Mouse (Mus musculus) telencephalon, adult 2 months (tissue): ENCODE measurements around the gene Spock3.
"Not testable (repeated sequence)": the region's sequence is repeated elsewhere in the genome, so short reads cannot be mapped to it uniquely, and the experiment has no call there.

Experiments
- DNase-seq: peaks from one replicate; pipeline ENCODE4 v3.0.0-alpha.2; 2011; ENCODE audit warnings: low read depth, low spot score

The Spock3 gene

GRCm38 (mm10) chr8:62950709-62951108, at the start of gene Spock3:
Spock3 (plus strand) TSS chr8:62951009.
- no peak for DNase-seq

GRCm38 (mm10) chr8:62951173-62952134, 645 bp downstream of the Spock3 start:
- peak; percentile 49 for DNase-seq

DNA sequence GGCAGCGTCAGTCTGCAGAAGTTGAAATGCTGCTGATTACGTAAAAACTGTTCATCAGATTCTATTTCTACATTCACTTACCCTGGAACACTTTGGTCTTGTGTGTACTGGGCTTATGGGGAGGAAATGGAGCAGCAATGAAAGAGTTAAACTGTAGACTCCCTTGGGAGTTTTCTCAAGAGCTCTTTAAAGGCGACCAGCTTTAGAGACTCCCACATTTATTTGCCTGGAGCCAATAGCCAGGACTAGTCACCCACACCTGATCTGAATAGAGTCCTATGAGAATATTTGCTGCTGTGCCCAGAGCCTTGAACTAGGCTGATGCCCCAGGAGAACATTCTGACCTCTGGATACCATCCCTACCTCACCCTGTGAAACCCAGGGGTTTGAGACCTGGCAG, 1.7 kb downstream of the Spock3 start:
- DNase-seq = peak; percentile 17

- DNase-seq = no peak
Measured at GRCm38 (mm10) chr8:62962608-62963007, 11.8 kb downstream of the Spock3 start.

DNA sequence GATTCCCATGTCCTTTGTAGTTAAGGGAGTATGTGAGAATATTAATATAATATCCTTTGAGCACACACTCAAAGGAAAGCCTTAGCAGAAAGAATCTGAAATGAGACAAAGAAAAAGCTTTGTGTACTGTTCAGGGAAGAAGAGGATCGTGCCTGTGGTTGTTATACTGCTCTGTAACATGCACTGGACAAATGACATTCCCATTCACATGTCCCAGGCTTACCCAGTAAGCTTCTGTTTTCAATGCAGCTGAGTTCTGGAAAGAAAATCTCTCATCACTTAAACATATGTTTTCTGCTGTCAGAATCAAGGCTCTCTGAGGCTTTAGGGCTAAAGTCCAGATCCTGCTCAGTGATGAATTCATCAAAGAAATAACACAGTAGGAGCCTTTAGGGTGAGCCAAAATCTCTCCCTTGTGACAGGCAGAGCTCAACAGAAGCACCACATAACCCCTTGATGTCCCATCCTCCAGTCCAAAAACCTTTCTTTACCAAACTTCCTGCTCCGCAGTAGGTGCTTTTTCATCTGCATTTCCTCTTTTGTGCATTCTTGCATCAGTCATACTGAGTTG, 19.1 kb downstream of the Spock3 start:
- peak; percentile 27 for DNase-seq

DNA sequence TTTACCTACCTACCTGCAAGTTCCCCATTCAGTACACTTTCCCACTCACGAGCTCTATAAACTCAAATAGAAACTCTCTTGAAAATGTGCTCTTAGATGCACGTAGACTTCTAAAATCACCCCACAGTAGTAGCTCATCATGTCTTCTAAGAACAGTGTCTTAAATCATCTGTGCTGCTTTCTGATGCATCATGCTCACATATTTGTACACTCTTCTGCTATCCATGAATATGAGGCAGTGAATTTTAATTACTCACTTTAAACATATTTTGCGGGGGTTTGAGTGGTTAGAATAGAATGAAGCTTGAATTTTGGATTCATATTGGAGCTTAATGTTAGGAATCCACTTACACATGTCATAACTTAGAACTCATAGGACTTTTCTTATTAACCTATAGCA, 138.2 kb downstream of the Spock3 start:
- DNase-seq = peak; percentile 45

- DNase-seq = no peak
Measured at GRCm38 (mm10) chr8:63098200-63098599, 147.4 kb downstream of the Spock3 start.

DNA sequence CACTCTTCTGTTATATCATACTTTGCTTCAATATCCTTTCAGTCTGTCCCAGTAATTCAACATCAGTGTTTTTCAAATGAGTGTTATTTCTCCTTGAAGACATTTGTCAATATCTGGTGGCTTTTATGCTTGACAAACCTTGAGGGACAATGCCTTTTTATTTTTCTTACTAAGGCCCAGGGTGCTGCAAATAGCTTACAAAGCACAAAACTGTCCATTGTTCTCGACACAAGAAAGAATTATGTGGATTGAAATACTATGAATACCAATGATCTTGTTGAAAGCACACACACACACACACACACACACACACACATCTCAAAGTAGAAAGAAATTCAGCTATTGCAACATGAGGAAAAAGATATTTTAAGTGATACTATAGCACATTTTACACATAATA, 159.0 kb downstream of the Spock3 start:
- DNase-seq = peak; percentile 69

- no peak for DNase-seq
Measured at GRCm38 (mm10) chr8:63112919-63113318, 162.1 kb downstream of the Spock3 start.

DNA sequence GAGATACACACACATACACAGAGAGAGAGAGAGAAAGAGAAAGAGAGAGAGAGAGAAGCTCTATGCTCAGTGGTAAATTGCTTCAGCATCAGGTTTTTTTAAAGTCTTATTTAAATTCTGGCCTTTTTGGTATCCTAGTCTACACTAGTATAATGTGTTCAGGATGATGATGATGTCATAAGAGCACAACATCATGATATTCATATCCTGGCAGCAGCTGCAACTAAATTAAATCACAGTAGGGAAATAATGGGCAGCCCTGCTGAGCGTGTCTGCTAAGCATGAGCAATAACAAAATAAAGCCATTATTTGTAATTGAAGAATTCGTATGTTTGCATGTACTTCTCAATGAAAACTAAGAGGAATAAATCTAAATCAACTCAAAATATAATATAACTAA, 169.7 kb downstream of the Spock3 start:
- DNase-seq = no peak

DNA sequence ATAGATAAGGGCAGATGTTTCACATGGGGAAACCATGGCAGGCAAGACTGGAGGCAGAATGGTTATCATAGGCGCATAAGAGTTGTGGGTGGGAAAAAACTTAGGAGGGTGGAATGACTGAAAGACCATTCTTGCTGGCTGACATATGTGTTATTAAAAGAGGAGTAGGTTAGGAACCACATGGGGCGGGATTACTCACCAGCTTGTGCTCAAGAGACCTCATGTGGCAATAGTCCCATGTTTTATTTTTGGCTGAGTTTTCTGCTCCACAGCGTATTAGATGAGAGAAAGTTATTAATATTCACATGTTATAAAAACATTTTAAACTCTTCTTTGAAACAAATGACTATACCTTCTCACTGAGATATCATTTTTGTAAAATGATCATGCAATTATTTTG, 184.6 kb downstream of the Spock3 start:
- DNase-seq = no peak

- DNase-seq = not testable (repeated sequence)
Measured at GRCm38 (mm10) chr8:63163861-63164260, 213.1 kb downstream of the Spock3 start.

DNA sequence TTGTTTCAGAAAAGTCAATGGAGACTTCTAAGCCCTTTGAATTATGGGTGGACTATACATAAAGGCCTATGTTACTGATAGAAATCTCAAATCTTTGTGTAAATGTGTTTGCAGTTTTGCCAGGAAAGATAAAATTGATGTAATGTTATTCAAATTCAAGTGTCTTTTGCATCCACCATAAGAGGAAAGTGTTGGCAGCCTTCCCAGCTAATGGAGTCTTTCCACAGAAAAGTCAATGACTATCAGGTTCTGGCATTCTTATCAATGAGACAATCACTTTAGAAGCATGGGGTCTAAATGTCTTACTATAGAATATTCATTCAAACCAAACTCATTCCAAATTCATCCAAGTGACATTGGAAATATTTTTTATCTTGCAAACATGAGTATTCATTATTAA, 214.5 kb downstream of the Spock3 start:
- DNase-seq = no peak

DNA sequence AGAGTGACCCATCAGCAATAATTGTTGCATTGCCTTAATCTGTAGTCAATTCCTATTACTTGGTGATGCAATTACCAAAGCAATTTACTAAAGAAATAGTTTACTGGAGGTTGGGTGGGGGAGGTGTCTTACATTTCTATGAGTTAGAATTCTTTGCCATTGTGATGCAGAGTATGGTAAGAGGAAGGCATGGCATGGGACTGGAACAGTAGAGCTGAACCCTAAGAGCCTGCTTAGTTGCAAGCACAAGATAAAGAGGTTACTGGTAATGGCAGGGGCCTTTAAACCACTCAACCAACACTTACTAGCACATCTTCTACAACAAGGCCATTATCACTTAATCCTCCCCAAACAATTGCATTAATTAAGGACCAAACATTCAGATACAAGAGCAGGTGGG, 219.1 kb downstream of the Spock3 start:
- DNase-seq = no peak

- no peak for DNase-seq
Measured at GRCm38 (mm10) chr8:63181272-63181671, 230.5 kb downstream of the Spock3 start.

- DNase-seq = no peak
Measured at GRCm38 (mm10) chr8:63258812-63259385, 308.1 kb downstream of the Spock3 start.

- DNase-seq = no peak
Measured at GRCm38 (mm10) chr8:63262516-63262915, 311.7 kb downstream of the Spock3 start.

DNA sequence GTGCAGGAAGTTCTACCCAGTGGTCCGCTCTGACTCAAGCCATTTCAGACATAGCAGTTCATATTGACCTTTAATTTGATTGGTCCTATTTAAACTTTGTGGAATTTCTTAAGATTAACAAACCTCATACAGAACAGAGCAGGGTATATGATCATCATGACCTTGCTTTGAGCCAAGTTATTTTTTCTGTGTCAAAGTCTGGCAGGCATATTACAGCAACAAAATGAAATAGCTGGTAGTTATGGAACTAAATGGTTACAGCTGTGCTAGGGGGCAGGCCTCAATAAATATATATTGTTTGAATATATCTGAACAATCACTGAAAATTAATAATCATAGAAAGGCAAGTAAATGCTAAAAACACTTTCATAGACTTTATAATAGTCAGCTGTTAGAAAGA, 384.6 kb downstream of the Spock3 start:
- DNase-seq = no peak

DNA sequence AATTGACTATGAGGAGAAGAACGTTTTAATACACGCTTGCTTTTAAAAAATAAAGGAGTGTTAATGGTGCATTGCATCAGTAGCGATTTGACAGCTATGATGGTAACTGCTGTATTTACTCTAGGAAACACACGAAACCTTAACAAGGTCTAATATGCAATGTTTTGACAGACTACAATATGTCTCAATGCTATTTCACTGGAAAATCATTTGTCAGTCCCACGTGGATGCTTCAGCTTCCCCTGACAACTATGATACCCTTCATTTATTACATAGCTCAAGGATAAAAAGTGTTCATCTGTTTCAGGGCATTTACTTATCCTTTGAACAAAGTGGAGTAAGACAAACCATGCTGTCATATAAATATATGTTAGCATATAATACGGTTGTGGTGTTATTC, 417.8 kb downstream of the Spock3 start:
- DNase-seq = no peak

DNA sequence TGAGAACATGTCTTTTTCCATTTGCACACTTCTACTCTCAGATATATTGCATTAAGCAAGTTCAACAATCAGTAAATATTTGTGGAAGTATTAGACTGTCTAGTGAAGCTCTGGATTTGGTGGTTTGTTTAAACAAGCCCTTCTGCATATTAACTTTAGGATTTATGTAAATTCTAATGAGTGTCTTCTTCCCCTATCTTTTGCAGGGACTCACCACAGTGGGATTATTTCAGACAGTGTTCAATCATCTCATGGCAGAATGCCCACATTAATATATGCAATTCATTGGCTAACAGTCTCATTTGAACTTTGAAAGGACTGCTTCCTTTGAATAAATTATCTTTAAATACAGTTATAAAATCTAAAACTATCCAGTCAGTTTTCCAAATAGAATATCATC, 446.9 kb downstream of the Spock3 start:
- DNase-seq = no peak
